Mouse (Mus musculus) adrenal gland, postnatal 4 days (tissue): ENCODE results near the gene Rin3. TPM values are rescaled to one million over a fixed set of nuclear protein-coding genes. Genes with fewer than 3 reads are reported as not detected.

Source experiments
- DNase-seq, 2 experiments: peaks; one replicate each; pipeline ENCODE4 v3.0.0; 2021 to 2022; ENCODE audit warnings: low spot score in 2 of 2, mixed read lengths in 2 of 2
- total RNA-seq, 2 experiments: library from RNA; stranded (reverse); gene quantifications; 2 replicates each; pipeline ENCODE4 v1.2.3; 2021

The Rin3 gene
- total RNA-seq, 2 experiments from 2014 or later: 16.7 to 19.8 TPM

GRCm38 (mm10) chr12:102368066-102368465, 85.2 kb downstream of the Rin3 start:
- no peak for DNase-seq

- DNase-seq: no peak
Observed at GRCm38 (mm10) chr12:102368556-102368955, 85.7 kb downstream of the Rin3 start.

GRCm38 (mm10) chr12:102369488-102370235, 86.8 kb downstream of the Rin3 start:
- DNase-seq: no peak

- no peak for DNase-seq
Observed at GRCm38 (mm10) chr12:102370931-102371500, 88.2 kb downstream of the Rin3 start.

GRCm38 (mm10) chr12:102372322-102372721, 89.5 kb downstream of the Rin3 start:
- DNase-seq: no peak

- DNase-seq: no peak
Observed at GRCm38 (mm10) chr12:102382180-102382579, 99.3 kb downstream of the Rin3 start.

- DNase-seq: no peak
Observed at GRCm38 (mm10) chr12:102383288-102383687, 100.4 kb downstream of the Rin3 start.

GRCm38 (mm10) chr12:102384819-102385218, 102.0 kb downstream of the Rin3 start:
- no peak for DNase-seq

- DNase-seq: peak; percentile 64 to 75
Observed at GRCm38 (mm10) chr12:102387219-102387917, 104.5 kb downstream of the Rin3 start.

- no peak for DNase-seq
Observed at GRCm38 (mm10) chr12:102390042-102390441, 107.2 kb downstream of the Rin3 start.

- no peak for DNase-seq
Observed at GRCm38 (mm10) chr12:102391109-102391508, 108.3 kb downstream of the Rin3 start.

GRCm38 (mm10) chr12:102391982-102392381, 109.1 kb downstream of the Rin3 start:
- DNase-seq: no peak

GRCm38 (mm10) chr12:102394496-102394895, 111.6 kb downstream of the Rin3 start:
- DNase-seq: no peak

GRCm38 (mm10) chr12:102395537-102395936, 112.7 kb downstream of the Rin3 start:
- no peak for DNase-seq

GRCm38 (mm10) chr12:102395998-102396991, 113.4 kb downstream of the Rin3 start:
- DNase-seq: no peak

- DNase-seq: no peak
Observed at GRCm38 (mm10) chr12:102398588-102398987, 115.7 kb downstream of the Rin3 start.

GRCm38 (mm10) chr12:102413171-102413570, 130.3 kb downstream of the Rin3 start:
- DNase-seq: no peak

GRCm38 (mm10) chr12:102414686-102415085, 131.8 kb downstream of the Rin3 start:
- no peak for DNase-seq

- DNase-seq: no peak
Observed at GRCm38 (mm10) chr12:102416391-102416837, 133.6 kb downstream of the Rin3 start.

- DNase-seq: no peak
Observed at GRCm38 (mm10) chr12:102416955-102417510, 134.2 kb downstream of the Rin3 start.

GRCm38 (mm10) chr12:102417701-102418100, 134.9 kb downstream of the Rin3 start:
- DNase-seq: no peak
